Mouse (Mus musculus): ENCODE measurements around the gene Trpv1. TPM values are rescaled to one million over a fixed set of nuclear protein-coding genes. Genes with fewer than 3 reads are reported as not detected.

Gene Trpv1
- polyA plus RNA-seq, 1 experiment from 2014 or later = 0.13 TPM

DNA sequence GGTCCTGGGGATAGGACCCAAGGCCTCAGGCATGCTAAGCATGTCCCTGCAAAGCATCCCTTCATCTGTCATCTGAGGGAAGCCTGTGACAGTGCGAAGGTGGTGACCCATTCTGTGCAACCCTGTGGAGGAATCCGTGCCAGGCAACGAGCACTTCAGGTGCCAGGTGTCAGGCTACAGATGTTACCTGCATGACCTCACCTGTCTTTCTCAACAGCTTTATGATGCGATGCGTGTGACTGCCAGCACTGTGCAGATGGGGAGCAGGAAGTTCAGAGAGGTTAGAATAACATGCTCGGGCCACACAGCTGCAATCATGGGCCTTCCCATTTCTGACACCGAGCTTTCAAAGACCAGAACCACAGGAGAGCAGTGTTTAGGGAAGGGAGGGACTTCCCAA, 28.9 kb upstream of the Trpv1 start:
- no peak overlapping the region for H3K27ac ChIP-seq
- H3K36me3 ChIP-seq = no peaks in the 10 kb centered on the region
- H3K4me2 ChIP-seq = no peak overlapping the region
- H3K9ac ChIP-seq = no peak overlapping the region
- H3K4me1 ChIP-seq = peaks cover 6% of the 10 kb centered on the region; the same call in 1 of the 2 replicates
- no peak overlapping the region for H3K4me3 ChIP-seq
- 59% methylated on average over 7 of the region's 7 CpGs for WGBS
- no peak for ATAC-seq (ENCODE audit: insufficient number of reproducible peaks, low FRiP score, low TSS enrichment, low read depth)
- no peaks in the 10 kb centered on the region for H3K9me3 ChIP-seq
- no peaks in the 10 kb centered on the region for H3K27me3 ChIP-seq

DNA sequence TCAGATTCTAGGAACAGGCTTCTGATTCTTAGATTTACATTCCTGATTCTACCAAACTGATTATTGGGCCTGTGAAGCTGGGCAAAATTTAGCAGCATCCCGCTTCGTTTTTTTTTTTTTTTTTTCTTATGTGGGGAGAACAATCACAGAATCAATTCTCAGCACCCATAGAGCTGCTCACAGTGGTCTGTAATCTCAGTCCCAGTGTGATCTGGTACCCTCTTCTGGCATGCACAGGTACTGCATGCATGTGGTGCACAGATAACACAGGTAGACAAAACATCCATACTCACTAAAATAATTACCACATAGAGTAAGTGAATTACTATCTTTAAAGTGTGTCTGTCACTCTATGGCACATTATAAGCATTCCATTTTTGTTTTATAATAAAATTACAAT, 26.5 kb upstream of the Trpv1 start:
- Histone ChIP-seq H3K27ac (no peak overlapping the region), H3K9me3 (no peaks in the 10 kb centered on the region), H3K4me2 (no peak overlapping the region), H3K4me3 (no peak overlapping the region), H3K27me3 (no peaks in the 10 kb centered on the region), H3K4me1 (no peaks in the 10 kb centered on the region), H3K36me3 (no peaks in the 10 kb centered on the region), H3K9ac (no peak overlapping the region)
- ATAC-seq (ENCODE audit: insufficient number of reproducible peaks, low FRiP score, low TSS enrichment, low read depth) = no peak
- 74% methylated on average over 2 of the region's 2 CpGs for WGBS

DNA sequence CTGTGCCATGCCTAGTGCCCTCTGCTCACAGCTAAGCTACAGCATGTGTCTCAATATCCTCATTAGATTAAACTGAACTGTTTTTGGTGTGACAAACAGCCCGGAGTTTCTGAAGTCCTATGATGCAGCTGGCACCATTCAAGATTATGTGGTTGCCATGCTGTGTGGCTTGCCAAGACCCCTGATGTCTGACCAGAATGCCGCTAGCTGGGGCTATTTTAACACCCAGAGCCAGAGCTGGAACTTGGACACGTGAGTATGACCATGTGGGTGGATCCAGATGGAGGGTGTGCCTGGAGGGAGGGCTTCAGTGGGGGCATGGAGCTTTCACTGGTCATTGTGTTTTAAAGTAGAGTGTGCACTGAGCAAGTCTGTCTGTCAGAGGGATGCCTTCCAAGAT, 20.1 kb upstream of the Trpv1 start:
- no peaks in the 10 kb centered on the region for H3K9me3 ChIP-seq
- no peaks in the 10 kb centered on the region for H3K36me3 ChIP-seq
- H3K9ac ChIP-seq = no peak overlapping the region
- WGBS = 66% methylated on average over 3 of the region's 3 CpGs
- H3K27me3 ChIP-seq = no peaks in the 10 kb centered on the region
- H3K4me3 ChIP-seq = no peak overlapping the region
- H3K4me1 ChIP-seq = no peaks in the 10 kb centered on the region
- H3K27ac ChIP-seq = no peak overlapping the region
- H3K4me2 ChIP-seq = no peak overlapping the region
- ATAC-seq (ENCODE audit: insufficient number of reproducible peaks, low FRiP score, low TSS enrichment, low read depth) = no peak

DNA sequence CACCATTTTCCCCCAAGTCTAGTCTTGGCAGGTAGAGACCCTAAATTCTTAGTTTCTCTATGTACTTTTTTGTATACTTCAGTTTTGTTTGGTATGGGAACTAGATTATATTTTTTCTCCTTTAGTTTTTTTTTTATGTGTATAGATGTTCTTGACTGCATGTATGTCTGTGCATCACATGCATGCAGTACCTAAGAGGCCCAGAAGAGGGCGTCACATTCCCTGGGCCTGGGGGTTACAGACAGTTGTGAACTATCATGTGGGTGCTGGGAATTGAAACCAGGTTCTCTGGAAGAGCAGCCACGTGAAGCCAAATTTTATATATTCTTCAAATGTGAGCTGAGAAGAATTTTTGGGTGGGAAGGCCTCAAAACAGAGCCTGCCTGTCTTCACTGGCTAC, 14.4 kb upstream of the Trpv1 start:
- H3K36me3 ChIP-seq = no peaks in the 10 kb centered on the region
- no peak overlapping the region for H3K4me2 ChIP-seq
- no peak for ATAC-seq (ENCODE audit: insufficient number of reproducible peaks, low FRiP score, low TSS enrichment, low read depth)
- H3K4me1 ChIP-seq = no peaks in the 10 kb centered on the region
- no peak overlapping the region for H3K9ac ChIP-seq
- no peak overlapping the region for H3K4me3 ChIP-seq
- no peaks in the 10 kb centered on the region for H3K9me3 ChIP-seq
- H3K27ac ChIP-seq = no peak overlapping the region
- WGBS = 66% methylated on average over 2 of the region's 2 CpGs
- no peaks in the 10 kb centered on the region for H3K27me3 ChIP-seq

DNA sequence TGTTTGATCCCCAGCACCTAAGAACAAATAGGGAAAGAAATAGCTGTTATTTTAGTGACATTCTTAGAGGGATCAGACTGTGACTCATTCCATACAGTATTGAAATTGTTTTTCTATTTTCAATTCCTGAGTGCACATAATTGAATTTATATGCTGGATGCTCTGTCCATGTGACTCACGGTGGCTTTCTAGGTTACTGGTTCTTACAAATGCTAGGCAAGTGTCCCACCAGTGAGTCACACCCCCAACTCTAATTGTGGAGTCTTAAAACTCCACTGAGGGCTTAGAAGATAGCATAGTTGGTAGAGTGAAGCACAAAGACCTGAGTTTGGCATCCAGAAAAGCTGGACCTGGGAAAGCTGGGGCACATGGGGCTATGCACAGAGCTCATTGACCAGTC, 13.4 kb upstream of the Trpv1 start:
- H3K4me1 ChIP-seq = no peaks in the 10 kb centered on the region
- no peaks in the 10 kb centered on the region for H3K9me3 ChIP-seq
- no peaks in the 10 kb centered on the region for H3K27me3 ChIP-seq
- ATAC-seq (ENCODE audit: insufficient number of reproducible peaks, low FRiP score, low TSS enrichment, low read depth) = no peak
- WGBS = 71% methylated on average over 1 of the region's 1 CpGs
- H3K9ac ChIP-seq = no peak overlapping the region
- H3K4me2 ChIP-seq = no peak overlapping the region
- no peaks in the 10 kb centered on the region for H3K36me3 ChIP-seq
- H3K4me3 ChIP-seq = no peak overlapping the region
- no peak overlapping the region for H3K27ac ChIP-seq

DNA sequence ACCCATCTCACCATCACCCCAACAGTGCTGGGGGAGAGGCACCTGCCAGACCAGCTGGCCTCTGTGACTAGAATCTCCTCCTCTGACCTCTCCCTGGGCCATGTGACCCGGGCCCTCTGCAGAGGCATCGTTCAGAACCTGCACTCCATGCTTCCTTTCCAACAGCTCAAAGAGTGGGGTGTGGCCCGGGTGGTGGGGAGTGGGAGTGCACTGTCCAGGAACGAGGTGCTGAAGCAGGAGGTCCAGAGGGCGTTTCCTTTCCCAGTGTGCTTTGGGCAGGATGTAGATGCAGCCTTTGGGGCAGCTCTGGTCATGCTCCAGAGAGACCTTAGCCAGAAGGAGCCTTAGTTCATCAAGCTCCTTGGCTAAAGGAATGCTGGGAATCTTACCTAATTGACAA, 11.2 kb upstream of the Trpv1 start:
- Histone ChIP-seq H3K9me3 (no peaks in the 10 kb centered on the region), H3K36me3 (no peaks in the 10 kb centered on the region), H3K4me1 (no peaks in the 10 kb centered on the region), H3K27ac (no peak overlapping the region), H3K4me3 (no peak overlapping the region), H3K4me2 (no peak overlapping the region), H3K9ac (no peak overlapping the region), H3K27me3 (no peaks in the 10 kb centered on the region)
- 37% methylated on average over 5 of the region's 5 CpGs for WGBS
- no peak for ATAC-seq (ENCODE audit: insufficient number of reproducible peaks, low FRiP score, low TSS enrichment, low read depth)

DNA sequence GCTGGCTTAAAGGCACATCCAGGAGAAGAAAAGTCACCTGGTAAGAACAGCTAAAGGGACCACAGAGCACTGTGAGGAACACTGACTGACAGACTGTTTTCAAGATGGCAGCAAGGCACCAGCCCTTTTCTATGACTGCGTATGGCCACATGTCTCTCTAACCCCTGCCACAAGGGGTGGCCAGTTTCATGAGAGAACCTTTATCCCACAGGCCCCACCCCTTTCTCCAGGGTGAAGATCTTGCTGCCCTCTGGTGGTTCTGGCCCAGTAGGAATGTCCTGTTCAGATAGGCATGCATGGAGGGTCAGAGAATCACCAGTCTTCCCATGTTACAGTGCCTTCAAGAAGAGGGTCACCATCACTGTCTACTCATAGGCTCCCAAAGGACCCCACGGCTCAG, 10.1 kb upstream of the Trpv1 start:
- H3K9me3 ChIP-seq = no peaks in the 10 kb centered on the region
- no peak overlapping the region for H3K9ac ChIP-seq
- no peaks in the 10 kb centered on the region for H3K27me3 ChIP-seq
- WGBS = 73% methylated on average over 2 of the region's 2 CpGs
- H3K4me1 ChIP-seq = no peaks in the 10 kb centered on the region
- no peak overlapping the region for H3K4me2 ChIP-seq
- H3K4me3 ChIP-seq = no peak overlapping the region
- ATAC-seq (ENCODE audit: insufficient number of reproducible peaks, low FRiP score, low TSS enrichment, low read depth) = no peak
- no peaks in the 10 kb centered on the region for H3K36me3 ChIP-seq
- no peak overlapping the region for H3K27ac ChIP-seq

DNA sequence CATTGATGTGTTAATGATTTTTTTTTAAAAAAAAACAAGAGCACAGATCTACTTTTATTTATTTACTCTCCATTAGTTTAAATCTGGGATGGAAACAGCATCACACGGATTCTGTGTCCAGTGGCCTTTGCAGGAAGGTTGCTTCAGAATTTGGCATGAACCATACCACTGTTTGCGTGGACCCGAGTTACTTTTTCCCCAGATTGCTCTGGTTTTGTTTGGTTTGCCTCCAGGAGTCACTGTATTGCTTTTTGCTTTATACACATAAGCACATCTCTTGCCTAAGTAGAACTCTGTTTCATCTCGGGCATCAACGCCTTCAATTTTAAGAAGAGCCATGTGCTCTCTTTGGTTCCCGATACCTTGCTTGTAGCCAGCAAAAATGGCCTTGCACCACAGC, 8.2 kb upstream of the Trpv1 start:
- WGBS = 87% methylated on average over 6 of the region's 6 CpGs
- H3K4me1 ChIP-seq = no peaks in the 10 kb centered on the region
- no peaks in the 10 kb centered on the region for H3K9me3 ChIP-seq

DNA sequence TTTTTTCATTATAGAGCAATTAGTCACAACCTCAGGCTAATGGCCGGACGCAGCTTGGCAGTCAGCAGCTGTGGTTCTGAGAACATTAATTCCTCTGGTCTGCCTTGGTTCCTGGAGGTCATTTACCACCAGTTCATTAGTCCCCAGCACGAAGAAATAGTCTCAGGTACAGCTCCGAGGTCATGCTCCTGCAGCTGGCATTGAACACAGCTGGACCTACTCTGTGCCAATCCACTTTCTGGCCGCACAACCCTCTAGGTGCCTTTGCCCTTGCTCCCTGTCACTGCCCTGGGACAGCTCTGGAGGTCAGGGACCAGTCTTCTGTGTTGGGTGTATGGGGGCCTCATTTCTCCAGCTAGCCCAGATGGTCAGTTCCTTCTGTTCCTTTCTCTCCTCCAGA, 5.2 kb upstream of the Trpv1 start:
- H3K4me2 ChIP-seq = no peak overlapping the region
- 65% methylated on average over 5 of the region's 5 CpGs for WGBS
- H3K9me3 ChIP-seq = no peaks in the 10 kb centered on the region
- ATAC-seq (ENCODE audit: insufficient number of reproducible peaks, low FRiP score, low TSS enrichment, low read depth) = no peak
- no peaks in the 10 kb centered on the region for H3K4me1 ChIP-seq
- H3K27me3 ChIP-seq = no peaks in the 10 kb centered on the region
- H3K27ac ChIP-seq = no peak overlapping the region
- no peak overlapping the region for H3K4me3 ChIP-seq
- no peaks in the 10 kb centered on the region for H3K36me3 ChIP-seq
- H3K9ac ChIP-seq = no peak overlapping the region

More for the DNA sequence above, 8.2 kb upstream of the Trpv1 start:
- Histone ChIP-seq H3K4me2 (no peak overlapping the region), H3K36me3 (no peaks in the 10 kb centered on the region), H3K27ac (no peak overlapping the region), H3K9ac (no peak overlapping the region), H3K27me3 (no peaks in the 10 kb centered on the region), H3K4me3 (no peak overlapping the region)
- ATAC-seq (ENCODE audit: insufficient number of reproducible peaks, low FRiP score, low TSS enrichment, low read depth) = no peak

DNA sequence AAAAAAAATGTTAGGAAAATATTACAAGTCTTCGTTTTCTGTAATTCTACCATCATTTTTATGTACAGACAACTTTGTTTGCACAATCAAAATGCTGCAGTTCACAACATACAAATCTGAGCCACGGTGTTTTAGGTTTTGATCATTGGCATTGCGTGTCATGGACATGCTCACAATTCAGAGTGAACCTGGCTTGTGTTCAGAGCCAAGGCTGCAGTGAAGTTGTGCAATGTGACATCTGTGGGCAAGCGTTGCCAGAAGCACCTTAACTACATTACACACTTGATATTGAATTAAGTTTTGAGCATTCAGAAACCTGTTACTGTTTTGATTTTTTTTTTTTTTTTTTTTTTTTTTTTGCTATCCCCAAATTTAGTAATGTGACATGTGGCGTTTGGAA, 4.0 kb upstream of the Trpv1 start:
- Histone ChIP-seq H3K4me2 (no peak overlapping the region), H3K9me3 (no peaks in the 10 kb centered on the region), H3K27me3 (no peaks in the 10 kb centered on the region), H3K27ac (no peak overlapping the region), H3K36me3 (no peaks in the 10 kb centered on the region), H3K9ac (no peak overlapping the region), H3K4me1 (no peaks in the 10 kb centered on the region), H3K4me3 (no peak overlapping the region)
- no peak for ATAC-seq (ENCODE audit: insufficient number of reproducible peaks, low FRiP score, low TSS enrichment, low read depth)
- WGBS = 86% methylated on average over 5 of the region's 5 CpGs

DNA sequence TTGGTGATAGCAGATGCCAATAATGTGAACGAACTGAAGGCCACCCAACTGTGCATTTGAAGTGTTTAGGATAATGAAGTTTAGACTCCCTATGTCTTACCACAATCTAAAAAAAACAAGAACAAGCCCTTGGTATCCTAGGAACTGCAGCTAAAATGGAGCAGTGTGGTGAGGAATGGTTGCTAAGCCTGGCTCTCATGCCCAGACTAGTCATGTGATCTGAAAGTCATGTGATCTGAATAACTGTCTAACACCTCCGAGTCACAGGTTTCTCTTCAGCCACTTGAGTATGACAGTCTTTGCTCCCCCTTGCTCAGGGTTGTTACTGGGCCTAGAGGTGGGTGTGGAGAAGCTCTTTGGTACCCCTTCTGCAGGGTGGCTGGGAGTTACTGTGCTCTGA, 1.6 kb upstream of the Trpv1 start:
- 55% methylated on average over 2 of the region's 2 CpGs for WGBS
- ATAC-seq (ENCODE audit: insufficient number of reproducible peaks, low FRiP score, low TSS enrichment, low read depth) = no peak
- no peak overlapping the region for H3K9ac ChIP-seq
- no peak overlapping the region for H3K4me3 ChIP-seq
- H3K27ac ChIP-seq = no peak overlapping the region
- no peaks in the 10 kb centered on the region for H3K27me3 ChIP-seq
- H3K36me3 ChIP-seq = no peaks in the 10 kb centered on the region
- H3K4me1 ChIP-seq = peaks cover 16% of the 10 kb centered on the region
- H3K9me3 ChIP-seq = no peaks in the 10 kb centered on the region
- no peak overlapping the region for H3K4me2 ChIP-seq

DNA sequence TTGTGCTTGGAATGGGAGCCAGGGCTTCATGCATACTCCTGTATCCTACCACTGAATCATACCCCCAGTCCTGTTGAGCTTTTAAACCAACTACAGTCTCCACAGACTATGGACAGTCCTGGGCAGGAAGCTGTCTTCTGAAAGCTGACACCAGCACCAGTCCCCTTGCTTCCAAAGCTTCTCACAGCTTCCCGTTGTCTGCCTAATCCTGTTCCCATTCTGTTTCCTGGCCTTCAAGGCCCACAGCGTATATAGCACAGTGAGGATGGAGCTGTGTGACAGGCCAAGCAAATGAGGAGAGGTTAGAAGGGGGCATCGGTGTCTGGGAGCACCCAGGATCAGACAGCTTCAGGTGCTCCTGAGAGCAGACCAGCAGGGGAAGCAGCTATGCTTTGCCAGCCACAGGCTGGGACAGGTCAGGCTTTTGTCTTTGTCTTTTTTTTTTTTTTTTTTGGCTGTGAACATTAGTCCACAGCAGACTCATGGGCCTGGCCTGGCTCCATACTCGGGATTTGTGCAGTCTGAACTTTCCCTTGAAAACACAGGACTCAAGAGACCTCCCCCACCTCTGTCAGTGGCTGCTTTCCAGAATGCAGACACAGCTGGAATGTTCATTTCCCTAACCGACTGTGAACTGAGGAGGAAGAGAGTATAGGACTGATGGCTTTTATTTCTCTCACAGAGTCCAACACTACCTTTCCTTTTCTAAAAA, 2.1 kb downstream of the Trpv1 start:
- no peak overlapping the region; the same call in 1 of the 2 replicates for H3K4me2 ChIP-seq
- no peak overlapping the region for H3K9ac ChIP-seq
- H3K36me3 ChIP-seq = no peaks in the 10 kb centered on the region
- no peaks in the 10 kb centered on the region for H3K27me3 ChIP-seq
- peak overlapping the region; percentile 79 for H3K27ac ChIP-seq
- no peak overlapping the region for H3K4me3 ChIP-seq
- H3K9me3 ChIP-seq = no peaks in the 10 kb centered on the region
- ATAC-seq (ENCODE audit: insufficient number of reproducible peaks, low FRiP score, low TSS enrichment, low read depth) = peak; percentile 81
- WGBS = 12% methylated on average over 5 of the region's 5 CpGs
- peaks cover 17% of the 10 kb centered on the region for H3K4me1 ChIP-seq

DNA sequence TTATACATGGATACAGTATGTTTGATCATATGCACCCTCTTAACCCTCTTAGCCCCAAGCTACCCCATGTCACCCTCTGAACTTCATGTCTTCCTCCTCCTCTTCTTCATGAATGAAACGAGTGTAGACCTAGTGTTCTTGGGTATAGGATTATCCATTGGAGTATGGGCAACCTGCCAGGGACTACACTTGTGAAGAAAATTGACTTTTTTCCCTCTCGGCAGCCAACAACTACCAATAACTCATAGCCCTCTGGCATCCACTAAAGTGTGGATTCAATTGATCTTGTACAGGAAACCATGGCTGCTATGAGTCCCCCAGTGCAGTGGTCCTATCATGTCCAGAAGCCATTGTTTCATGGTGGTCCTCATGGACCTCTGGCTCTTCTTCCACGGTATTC, 2.6 kb downstream of the Trpv1 start:
- H3K9ac ChIP-seq = no peak overlapping the region
- peaks cover 17% of the 10 kb centered on the region for H3K4me1 ChIP-seq
- H3K4me3 ChIP-seq = no peak overlapping the region
- WGBS = 34% methylated on average over 3 of the region's 3 CpGs
- H3K9me3 ChIP-seq = no peaks in the 10 kb centered on the region
- H3K27ac ChIP-seq = peak overlapping the region; percentile 67
- no peaks in the 10 kb centered on the region for H3K36me3 ChIP-seq
- H3K4me2 ChIP-seq = no peak overlapping the region
- H3K27me3 ChIP-seq = no peaks in the 10 kb centered on the region
- ATAC-seq (ENCODE audit: insufficient number of reproducible peaks, low FRiP score, low TSS enrichment, low read depth) = no peak

Measured in limb, embryonic 15.5 days (tissue).